ENCODE assay signal across 9 mouse cellular contexts in the genomic region with DNA sequence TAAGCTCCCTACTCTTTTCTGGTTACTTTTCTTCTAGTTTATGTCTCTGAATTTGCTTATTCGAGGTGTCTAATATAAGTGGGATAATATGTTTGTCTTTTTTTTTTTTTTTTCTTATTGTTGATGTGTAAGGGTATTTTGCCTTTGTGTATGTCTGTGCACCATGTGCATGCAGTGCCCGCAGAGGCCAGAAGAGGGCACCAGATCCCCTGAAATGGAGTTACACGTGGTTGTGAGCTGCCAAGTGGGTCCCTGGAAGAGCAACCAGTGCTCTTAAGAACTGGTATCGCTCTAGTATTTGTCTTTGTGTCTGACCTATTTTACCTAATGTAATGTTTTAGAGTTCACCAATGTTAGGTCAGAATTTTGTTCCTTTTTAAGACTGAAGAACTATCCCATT. TPM values are rescaled to one million over a fixed set of nuclear protein-coding genes. Genes with fewer than 3 reads are reported as not detected.
DNase-seq lines count a peak whose midpoint lies in the region; ATAC-seq and TF ChIP-seq lines count a peak whose summit lies in the region.
"Had no signal": no experiment of that assay in that cellular context is flagged by ENCODE, and none has a peak within 500 bp of the region (broad histone marks: within the 10 kb centered on the region; RNA-seq: fewer than 3 reads in every experiment).

No protein-coding gene starts in this region.

- TF ChIP-seq CTCF in midbrain, postnatal 0 days (IDR thresholded peaks at IDR 0.05) = peak; percentile 79

- 43% methylated on average over 4 of the region's 4 CpGs for WGBS in hindbrain, embryonic 11.5 days
- 39% methylated on average over 4 of the region's 4 CpGs for WGBS in hindbrain, embryonic 16.5 days
- WGBS in midbrain, postnatal 0 days = 38% methylated on average over 4 of the region's 4 CpGs

- H3K27ac ChIP-seq in hindbrain, embryonic 11.5 days (ENCODE audit: low read depth, low read length) = no peak overlapping the region
- H3K27ac ChIP-seq in hindbrain, embryonic 16.5 days (ENCODE audit: low read depth, low read length) = no peak overlapping the region
- H3K27ac ChIP-seq in midbrain, postnatal 0 days (ENCODE audit: low read depth, low read length) = no peak overlapping the region
- H3K27ac ChIP-seq: neural tube, embryonic 13.5 days had no signal

- H3K9ac ChIP-seq in hindbrain, embryonic 11.5 days (ENCODE audit: low read depth, low read length) = no peak overlapping the region
- no peak overlapping the region for H3K9ac ChIP-seq in hindbrain, embryonic 16.5 days (ENCODE audit: low read depth, low read length)
- H3K9ac ChIP-seq in midbrain, postnatal 0 days (replicated peaks; ENCODE audit: low read length, poor library complexity, severe bottlenecking) = no peak overlapping the region
- H3K9ac ChIP-seq: neural tube, embryonic 13.5 days had no signal

- H3K4me3 ChIP-seq in hindbrain, embryonic 11.5 days (ENCODE audit: low read depth, low read length) = no peak overlapping the region
- no peak overlapping the region for H3K4me3 ChIP-seq in hindbrain, embryonic 16.5 days (ENCODE audit: low read length)
- H3K4me3 ChIP-seq in midbrain, postnatal 0 days (ENCODE audit: low read depth, low read length) = no peak overlapping the region
- H3K4me3 ChIP-seq: neural tube, embryonic 13.5 days had no signal

- no peak overlapping the region for H3K4me2 ChIP-seq in hindbrain, embryonic 11.5 days (replicated peaks; ENCODE audit: low read depth, low read length)
- no peak overlapping the region for H3K4me2 ChIP-seq in hindbrain, embryonic 16.5 days (ENCODE audit: low read length)
- no peak overlapping the region for H3K4me2 ChIP-seq in midbrain, postnatal 0 days (ENCODE audit: low read depth, low read length, poor library complexity, severe bottlenecking)
- H3K4me2 ChIP-seq: neural tube, embryonic 13.5 days had no signal

- H3K4me1 ChIP-seq in hindbrain, embryonic 11.5 days (replicated peaks; ENCODE audit: control insufficient read depth, insufficient read depth, low read length) = no peaks in the 10 kb centered on the region
- H3K4me1 ChIP-seq in hindbrain, embryonic 16.5 days (ENCODE audit: control insufficient read depth, insufficient read depth, low read depth, low read length) = no peaks in the 10 kb centered on the region
- no peaks in the 10 kb centered on the region for H3K4me1 ChIP-seq in midbrain, postnatal 0 days (ENCODE audit: insufficient read depth, low read length)

- peak; percentile 81 for DNase-seq in hindbrain, embryonic 11.5 days (ENCODE audit: low spot score)
- peak; percentile 77 to 80 for DNase-seq in B cell, adult 2 months
- peak; percentile 85 for DNase-seq in R1 (ENCODE audit: low read depth, low spot score)
- peak; percentile 78 to 89 for DNase-seq in kidney, postnatal 25 days
- peak; percentile 58 for DNase-seq in midbrain, postnatal 0 days (ENCODE audit: low spot score)
- DNase-seq in thymus, postnatal 14 days = peak; percentile 84

- ATAC-seq in hindbrain, embryonic 11.5 days (ENCODE audit: low FRiP score) = no peak
- ATAC-seq in hindbrain, embryonic 16.5 days = no peak
- 0 out of 2 replicates have a peak, but pooled peaks have one; percentile 63 for ATAC-seq in common myeloid progenitor, adult 5-6 weeks (replicated peaks; ENCODE audit: low read depth, poor library complexity, severe bottlenecking)
- ATAC-seq in midbrain, postnatal 0 days (ENCODE audit: low FRiP score) = no peak

- no peaks in the 10 kb centered on the region for H3K36me3 ChIP-seq in hindbrain, embryonic 11.5 days (ENCODE audit: control insufficient read depth, insufficient read depth, low read length)
- no peaks in the 10 kb centered on the region for H3K36me3 ChIP-seq in hindbrain, embryonic 16.5 days (ENCODE audit: control insufficient read depth, insufficient read depth, low read length)
- peaks cover 7% of the 10 kb centered on the region for H3K36me3 ChIP-seq in midbrain, postnatal 0 days (ENCODE audit: insufficient read depth, low read length)
- H3K36me3 ChIP-seq: neural tube, embryonic 13.5 days had no signal

- H3K9me3 ChIP-seq in hindbrain, embryonic 11.5 days (ENCODE audit: control insufficient read depth, low read length) = no peaks in the 10 kb centered on the region
- H3K9me3 ChIP-seq in hindbrain, embryonic 16.5 days (ENCODE audit: control insufficient read depth, low read length) = no peaks in the 10 kb centered on the region
- H3K9me3 ChIP-seq in midbrain, postnatal 0 days (ENCODE audit: low read length) = no peaks in the 10 kb centered on the region
- H3K9me3 ChIP-seq: neural tube, embryonic 13.5 days had no signal

- no peaks in the 10 kb centered on the region for H3K27me3 ChIP-seq in hindbrain, embryonic 11.5 days (ENCODE audit: control insufficient read depth, insufficient read depth, low read length)
- H3K27me3 ChIP-seq in hindbrain, embryonic 16.5 days (replicated peaks; ENCODE audit: control insufficient read depth, insufficient read depth, low read length) = no peaks in the 10 kb centered on the region
- H3K27me3 ChIP-seq in midbrain, postnatal 0 days (ENCODE audit: insufficient read depth, low read length) = no peaks in the 10 kb centered on the region
- H3K27me3 ChIP-seq: neural tube, embryonic 13.5 days had no signal

RNA-seq across cellular contexts. Expression of gene Zfp629, which starts 41.3 kb away (rescaled TPM):
- 28.0 and 31.0 TPM in 2 replicates for polyA plus RNA-seq in hindbrain, embryonic 11.5 days (2014; fragmentation: Nextera tagmentation; extraction: Ambion mirVana)
- polyA plus RNA-seq in hindbrain, embryonic 16.5 days (2015; fragmentation: Nextera tagmentation; extraction: Ambion mirVana) = 15.0 and 20.7 TPM in 2 replicates
- 12.9 and 39.4 TPM in 2 replicates for total RNA-seq in common myeloid progenitor, adult 5-6 weeks (2017)
- 36.1 and 42.6 TPM in 2 replicates for total RNA-seq in midbrain, postnatal 0 days (2014; rRNA removed)
- 15.1 and 15.5 TPM in 2 replicates for polyA plus RNA-seq in midbrain, postnatal 0 days (2015; fragmentation: Nextera tagmentation; extraction: Ambion mirVana)

RNA-seq across cellular contexts. Expression of gene Bcl7c, which starts 51.8 kb away (rescaled TPM):
- 58.4 and 61.5 TPM in 2 replicates for polyA plus RNA-seq in hindbrain, embryonic 11.5 days (2014; fragmentation: Nextera tagmentation; extraction: Ambion mirVana)
- polyA plus RNA-seq in hindbrain, embryonic 16.5 days (2015; fragmentation: Nextera tagmentation; extraction: Ambion mirVana) = 39.5 and 41.9 TPM in 2 replicates
- 54.4 and 68.0 TPM in 2 replicates for total RNA-seq in common myeloid progenitor, adult 5-6 weeks (2017)
- 115 and 131 TPM in 2 replicates for total RNA-seq in midbrain, postnatal 0 days (2014; rRNA removed)
- polyA plus RNA-seq in midbrain, postnatal 0 days (2015; fragmentation: Nextera tagmentation; extraction: Ambion mirVana) = 41.3 and 49.2 TPM in 2 replicates

RNA-seq across cellular contexts. Expression of gene Ctf1, which starts 55.6 kb away (rescaled TPM):
- 6.8 and 9.2 TPM in 2 replicates for polyA plus RNA-seq in hindbrain, embryonic 11.5 days (2014; fragmentation: Nextera tagmentation; extraction: Ambion mirVana)
- polyA plus RNA-seq in hindbrain, embryonic 16.5 days (2015; fragmentation: Nextera tagmentation; extraction: Ambion mirVana) = 3.4 and 4.9 TPM in 2 replicates
- 0.14 TPM in 1 of 2 replicates, not detected in the other for total RNA-seq in common myeloid progenitor, adult 5-6 weeks (2017)
- 5.5 and 5.6 TPM in 2 replicates for total RNA-seq in midbrain, postnatal 0 days (2014; rRNA removed)
- 3.2 and 3.8 TPM in 2 replicates for polyA plus RNA-seq in midbrain, postnatal 0 days (2015; fragmentation: Nextera tagmentation; extraction: Ambion mirVana)
